Mouse (Mus musculus): ENCODE measurements around the gene Cd48.

GRCm38 (mm10) chr1:171693918-171694317 is 12.1 kb downstream of the Cd48 start:
- TF ChIP-seq CTCF (IDR thresholded peaks at IDR 0.05; ENCODE audit: extremely low read depth, insufficient read depth, low read length) (no peak), POLR2A (IDR thresholded peaks at IDR 0.05; ENCODE audit: extremely low read depth, insufficient read depth, low read length) (no peak)
